Mouse (Mus musculus): Measurements from ENCODE around the gene Tmem208.

DNA sequence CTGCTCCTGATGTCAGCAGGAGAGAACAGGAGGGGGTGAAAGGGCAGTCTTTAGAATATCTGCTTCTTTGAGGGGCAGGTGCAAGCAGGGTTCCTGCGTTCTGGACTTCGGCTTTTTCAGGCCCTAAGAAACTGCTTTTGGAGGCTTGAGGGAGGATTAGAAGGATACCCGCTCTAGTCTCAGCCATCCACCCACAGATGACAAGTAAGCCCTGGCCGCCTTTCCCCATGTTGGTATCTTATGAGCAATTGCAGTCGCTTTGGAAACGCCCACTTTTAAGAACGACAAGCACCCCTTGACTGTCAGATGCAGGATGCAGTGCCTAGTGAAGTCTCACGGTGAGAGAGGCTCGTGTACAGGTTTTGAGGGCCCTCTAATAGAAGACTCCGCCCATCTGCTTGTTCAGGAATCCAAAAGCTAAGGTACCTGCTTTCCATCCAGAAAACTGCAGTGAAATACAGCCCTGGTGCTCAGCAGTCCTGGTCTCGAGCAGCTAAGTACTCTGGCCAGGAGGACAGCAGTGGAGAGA, 7.4 kb upstream of the Tmem208 start:
- TF ChIP-seq TAL1 (IDR thresholded peaks at IDR 0.05; ENCODE audit: low read length), result no peak
- TF ChIP-seq GATA1 (IDR thresholded peaks at IDR 0.05; ENCODE audit: low read length), result no peak

Data from erythroblast, embryonic 14.5 days (primary cell).